Mouse (Mus musculus): ENCODE results near the gene Rtbdn.
A peak's percentile ranks its signal among the peaks of the same experiment; 100 is the strongest.

Rtbdn gene

GRCm38 (mm10) chr8:84921596-84921995, 25.2 kb upstream of the Rtbdn start:
- peak; percentile 52 for DNase-seq (ENCODE audit: low read depth)

- DNase-seq (ENCODE audit: low read depth): no peak
These were observed 21.2 kb upstream of the Rtbdn start for GRCm38 (mm10) chr8:84925557-84925956.

DNA sequence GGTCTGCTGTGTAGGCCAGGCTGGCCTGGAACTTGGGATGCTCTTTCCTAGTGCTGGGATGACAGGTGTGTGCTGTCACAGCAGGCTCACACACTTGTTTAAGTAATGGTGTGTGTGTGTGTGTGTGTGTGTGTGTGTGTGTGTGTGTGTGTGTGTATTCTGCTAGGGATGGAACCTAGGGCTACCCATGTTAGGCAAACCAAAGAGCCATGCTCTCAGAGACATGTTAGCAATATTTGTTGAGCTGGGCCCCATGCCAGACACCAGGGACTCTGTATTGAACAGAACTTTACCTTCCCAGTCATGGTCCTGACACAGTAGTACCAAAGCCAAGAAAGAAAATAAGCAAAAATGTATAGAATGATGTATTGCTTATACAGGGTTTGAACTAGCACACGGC, 19.3 kb upstream of the Rtbdn start:
- DNase-seq (ENCODE audit: low read depth): no peak

- peak; percentile 57 for DNase-seq (ENCODE audit: low read depth)
These were observed 18.1 kb upstream of the Rtbdn start for GRCm38 (mm10) chr8:84928456-84929306.

GRCm38 (mm10) chr8:84930582-84930981, 16.2 kb upstream of the Rtbdn start:
- no peak for DNase-seq (ENCODE audit: low read depth)

DNA sequence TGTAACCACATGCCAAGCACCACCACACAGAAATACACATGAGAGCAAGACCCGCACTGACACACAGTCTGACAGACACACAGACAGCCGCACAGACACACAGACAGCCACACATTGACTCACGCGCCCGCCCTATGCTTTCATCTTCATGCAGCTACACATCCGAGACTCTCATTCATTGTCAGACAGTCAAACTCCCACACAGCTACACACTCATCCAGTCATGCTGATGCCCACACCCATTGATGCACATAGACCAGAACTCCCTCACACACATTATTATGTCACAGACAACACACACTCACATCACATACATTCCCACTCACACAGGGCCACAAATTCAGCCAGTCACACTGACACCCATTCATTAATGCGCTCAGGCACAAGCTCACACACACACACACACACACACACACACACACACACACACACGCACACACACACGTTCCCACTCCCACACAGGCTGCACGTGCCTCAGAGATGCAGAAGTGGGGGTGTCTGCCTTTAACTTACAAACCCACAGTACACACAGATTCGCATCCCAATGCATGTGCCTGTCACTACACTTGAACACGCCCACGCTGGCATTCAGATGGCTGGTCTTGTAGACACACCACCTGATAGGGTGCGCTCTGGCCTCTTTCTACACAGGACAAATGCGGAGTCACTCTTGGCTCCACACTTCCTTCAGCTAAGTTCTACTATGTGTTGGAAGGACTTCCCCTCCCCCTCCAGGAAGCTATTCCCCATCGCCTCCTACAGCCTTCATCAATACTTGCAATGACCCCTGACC, 12.8 kb upstream of the Rtbdn start:
- no peak for DNase-seq (ENCODE audit: low read depth)

- DNase-seq (ENCODE audit: low read depth): no peak
These were observed 11.9 kb upstream of the Rtbdn start for GRCm38 (mm10) chr8:84934860-84935259.

GRCm38 (mm10) chr8:84935489-84935888, 11.3 kb upstream of the Rtbdn start:
- no peak for DNase-seq (ENCODE audit: low read depth)

DNA sequence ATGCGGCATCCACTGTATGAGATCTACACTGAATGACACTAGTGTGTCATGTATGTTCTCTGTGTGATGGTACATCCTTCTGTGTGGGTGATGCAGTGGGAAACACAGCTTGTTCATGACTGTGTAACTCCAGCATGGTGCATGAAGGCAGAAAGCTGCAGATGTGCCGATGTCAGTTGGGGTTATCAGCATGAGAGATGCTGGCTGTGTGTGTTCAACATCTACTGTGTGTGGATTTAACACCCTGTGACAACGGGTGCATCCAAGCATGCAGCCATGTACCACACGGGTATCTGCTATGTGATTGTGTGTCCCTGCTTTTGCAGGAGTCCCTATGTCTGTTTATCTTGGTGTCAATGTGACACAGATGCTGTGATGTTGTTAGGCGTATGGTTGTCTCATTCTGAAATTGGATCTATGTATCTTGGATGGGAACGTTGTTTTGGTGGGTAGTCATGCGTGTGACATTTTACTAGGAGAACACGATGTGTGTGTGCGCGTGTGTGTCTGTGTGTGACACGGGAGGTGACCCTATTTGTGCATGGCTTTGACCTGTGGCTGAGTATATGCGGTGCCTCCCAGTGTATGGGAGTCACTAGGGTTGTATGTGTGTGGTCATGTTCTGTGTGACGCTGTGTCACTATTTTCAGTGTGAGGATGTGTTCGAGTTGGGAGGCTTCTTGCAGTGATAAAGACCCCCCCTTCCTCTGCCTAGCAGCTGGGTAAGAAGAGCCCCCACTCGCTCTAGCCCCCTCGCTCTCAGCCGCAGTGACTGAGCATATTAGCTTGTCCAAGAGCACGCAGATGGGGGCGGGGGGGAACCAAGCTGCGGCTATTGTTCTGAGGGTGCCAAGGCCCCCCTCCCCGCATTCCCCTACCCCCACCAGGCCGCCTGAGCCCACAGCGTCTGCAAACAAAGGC, 10.5 kb upstream of the Rtbdn start:
- no peak for DNase-seq (ENCODE audit: low read depth)

DNA sequence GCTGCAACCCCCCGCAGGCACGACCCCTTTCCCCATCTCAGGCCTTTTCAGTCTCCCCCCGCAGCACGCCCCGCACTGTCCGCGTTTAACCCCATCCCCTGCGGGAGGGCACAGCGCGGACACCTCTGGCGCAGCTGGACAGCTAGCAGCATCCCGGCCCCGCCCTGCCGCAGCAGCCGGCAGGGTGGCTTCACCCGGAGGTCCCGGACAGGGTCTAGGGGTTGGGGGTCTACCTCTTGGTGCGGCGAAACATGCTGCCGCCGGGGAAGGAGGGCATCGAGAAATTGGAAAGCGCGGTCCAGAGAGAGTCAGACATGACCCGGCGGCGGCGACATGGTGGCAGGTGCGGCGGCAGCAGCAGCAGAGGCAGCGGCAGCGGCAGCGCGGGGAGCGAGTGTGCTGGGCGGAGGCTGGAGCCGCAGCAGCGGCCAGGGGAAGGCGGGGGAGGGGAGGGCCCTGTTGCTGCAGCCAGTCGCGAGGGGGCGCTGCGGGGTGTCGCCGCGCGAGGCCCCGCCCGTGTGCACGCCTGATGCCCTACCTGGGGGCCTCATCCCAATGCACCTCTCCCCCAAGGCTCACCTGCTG, 9.7 kb upstream of the Rtbdn start, which contains the start of gene Mast1:
TSS of gene Mast1 (minus strand) at position 398 of the 585 bp plus-strand sequence.
- DNase-seq (ENCODE audit: low read depth): no peak

- no peak for DNase-seq (ENCODE audit: low read depth)
These were observed 8.9 kb upstream of the Rtbdn start for GRCm38 (mm10) chr8:84937620-84938485.

- no peak for DNase-seq (ENCODE audit: low read depth)
These were observed 3.1 kb upstream of the Rtbdn start for GRCm38 (mm10) chr8:84943699-84944098.

- DNase-seq (ENCODE audit: low read depth): no peak
These were observed 2.2 kb upstream of the Rtbdn start for GRCm38 (mm10) chr8:84944478-84945160.

DNA sequence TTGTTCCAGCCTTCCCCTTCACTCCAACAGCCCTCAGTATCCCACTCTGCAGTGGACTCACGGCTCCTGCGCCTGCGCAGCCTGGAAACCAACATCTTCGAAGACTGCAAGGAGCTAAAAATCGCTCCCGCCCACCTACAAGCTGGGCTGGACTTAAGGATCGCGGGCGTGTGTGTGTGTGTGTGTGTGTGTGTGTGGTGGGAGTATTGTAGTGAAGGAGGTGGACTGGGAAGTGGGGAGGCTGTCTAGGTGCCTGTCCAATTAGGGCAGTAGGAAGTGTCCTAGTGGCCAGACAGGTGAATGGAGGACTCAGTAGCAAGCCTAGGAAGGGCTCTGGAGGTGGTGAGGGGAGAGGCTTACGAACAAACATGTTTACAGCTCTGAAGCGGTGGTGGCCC, 1.6 kb upstream of the Rtbdn start:
- DNase-seq (ENCODE audit: low read depth): no peak

DNA sequence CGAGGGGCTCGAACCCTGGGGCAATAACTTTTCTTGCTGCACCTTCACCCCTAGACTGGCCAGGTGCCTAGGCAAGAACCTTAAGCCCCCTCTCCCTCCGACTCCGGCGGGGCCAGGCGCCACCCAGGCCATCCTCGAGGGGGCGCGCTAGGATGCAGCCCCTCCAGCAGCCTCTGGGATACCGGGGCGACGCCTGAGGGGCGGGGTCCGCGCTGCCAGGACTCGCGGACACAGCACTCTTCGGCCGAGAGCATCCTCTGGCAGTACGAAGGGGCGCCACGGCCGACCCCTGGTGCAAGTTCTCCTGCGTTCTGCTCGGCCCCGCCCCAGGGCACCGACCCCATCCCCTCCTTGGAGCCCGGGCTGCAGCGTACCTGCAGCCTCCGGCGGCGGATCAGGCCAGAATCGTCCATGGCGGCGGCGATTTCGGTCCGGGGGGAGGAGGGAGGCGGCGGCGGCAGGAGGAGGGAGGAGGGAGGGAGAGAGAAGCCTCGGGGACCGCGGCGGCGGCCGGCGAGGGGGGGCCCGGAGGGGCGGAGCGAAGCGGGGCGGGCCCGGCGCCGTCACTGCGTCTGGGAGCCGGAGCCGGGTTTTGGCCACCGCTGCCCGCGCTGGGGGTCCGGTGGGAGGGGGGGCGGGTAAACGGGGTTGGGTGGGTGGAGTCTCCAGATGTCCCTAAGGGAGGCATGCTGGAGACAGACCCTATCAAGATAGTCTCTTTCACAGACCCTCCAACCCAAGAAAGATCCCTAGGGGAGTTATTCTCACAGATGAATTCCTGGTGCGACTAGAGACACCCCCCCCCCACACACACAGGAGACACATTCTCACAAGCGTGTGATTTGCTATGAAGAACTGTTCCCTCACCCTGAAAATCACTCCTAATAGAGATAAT, 911 bp upstream of the Rtbdn start:
- no peak for DNase-seq (ENCODE audit: low read depth)

DNA sequence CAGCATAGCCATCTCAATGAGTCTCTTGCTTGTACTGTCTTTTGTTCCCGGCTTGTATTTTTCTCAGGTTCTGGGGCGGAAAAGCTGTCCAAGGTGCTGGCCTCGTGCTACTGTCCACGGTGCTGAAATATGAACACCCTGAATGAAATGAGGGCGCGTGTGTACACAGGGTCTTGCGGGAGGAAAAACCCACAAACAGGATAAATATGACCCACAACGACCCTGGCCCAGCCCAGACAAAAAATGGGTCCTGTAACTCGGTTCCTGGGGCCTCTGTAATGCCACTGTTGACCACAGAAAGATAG, 402 bp downstream of the Rtbdn start:
- peak; percentile 63 for DNase-seq (ENCODE audit: low read depth)

DNA sequence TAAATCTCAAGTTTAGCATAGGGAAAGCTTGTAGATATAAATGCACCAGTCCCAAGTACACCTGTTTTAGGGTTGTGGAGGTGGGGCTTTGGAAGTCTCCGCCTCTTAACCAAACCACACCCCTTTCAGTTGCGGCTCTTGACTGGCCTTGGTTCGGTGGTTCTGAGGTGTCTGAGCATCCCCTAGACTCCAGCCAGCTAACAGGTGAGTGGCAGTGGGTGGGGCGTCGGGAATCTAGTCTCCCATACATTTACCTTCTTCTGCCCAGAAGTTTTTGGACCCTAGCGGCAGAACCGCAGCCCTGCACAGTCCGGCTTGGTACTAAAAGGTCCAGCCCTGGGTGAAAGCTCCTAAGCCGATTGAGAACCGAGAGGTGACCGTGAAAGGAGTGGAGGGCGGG, 3.0 kb downstream of the Rtbdn start:
- DNase-seq (ENCODE audit: low read depth): no peak

- peak; percentile 65 for DNase-seq (ENCODE audit: low read depth)
These were observed 5.9 kb downstream of the Rtbdn start for GRCm38 (mm10) chr8:84952612-84953255.

- DNase-seq (ENCODE audit: low read depth): peak; percentile 88
These were observed 10.0 kb downstream of the Rtbdn start for GRCm38 (mm10) chr8:84956768-84957167.
